Mouse (Mus musculus) cerebellum, adult (tissue): ENCODE results near the gene Dck.
"Not testable (repeated sequence)": the region's sequence is repeated elsewhere in the genome, so short reads cannot be mapped to it uniquely, and the experiment has no call there.

Source experiments
- ATAC-seq: cut with Nextera tagmentation; 2 replicates; pipeline ENCODE4 v1.9.2; 2017; ENCODE audit warnings: mild to moderate bottlenecking, moderate library complexity, mixed read lengths; ENCODE audit not compliant: insufficient number of reproducible peaks, low FRiP score, low TSS enrichment

Dck gene

GRCm38 (mm10) chr5:88764987-88765481, at the start of gene Dck:
Dck (plus strand) TSS chr5:88764996.
- ATAC-seq = peak; percentile 97

- ATAC-seq = no peak
Measured at GRCm38 (mm10) chr5:88716983-88717382, 47.8 kb upstream of the Dck start.

- ATAC-seq = peak; percentile 94
Measured at GRCm38 (mm10) chr5:88720116-88721002, 44.4 kb upstream of the Dck start, which contains the start of gene Mob1b. Mob1b (plus strand) TSS chr5:88720855.

GRCm38 (mm10) chr5:88721003-88721475, 43.8 kb upstream of the Dck start:
- ATAC-seq = peak; percentile 51; the same call in 1 of the 2 replicates

- peak; percentile 57 for ATAC-seq
Measured at GRCm38 (mm10) chr5:88721565-88722212, 43.1 kb upstream of the Dck start.

GRCm38 (mm10) chr5:88722213-88722600, 42.6 kb upstream of the Dck start:
- no peak for ATAC-seq

- no peak for ATAC-seq
Measured at GRCm38 (mm10) chr5:88724030-88724429, 40.8 kb upstream of the Dck start.

GRCm38 (mm10) chr5:88727593-88728144, 37.1 kb upstream of the Dck start:
- ATAC-seq = no peak

GRCm38 (mm10) chr5:88734786-88735185, 30.0 kb upstream of the Dck start:
- no peak for ATAC-seq

GRCm38 (mm10) chr5:88741065-88741464, 23.7 kb upstream of the Dck start:
- ATAC-seq = not testable (repeated sequence)

- no peak for ATAC-seq
Measured at GRCm38 (mm10) chr5:88747774-88748173, 17.0 kb upstream of the Dck start.

GRCm38 (mm10) chr5:88753199-88753598, 11.6 kb upstream of the Dck start:
- ATAC-seq = no peak

- no peak for ATAC-seq
Measured at GRCm38 (mm10) chr5:88762611-88763010, 2.2 kb upstream of the Dck start.

- ATAC-seq = peak; percentile 51
Measured at GRCm38 (mm10) chr5:88764430-88764986, 288 bp upstream of the Dck start.

- 0 out of 2 replicates have a peak, but pooled peaks have one; percentile 1 for ATAC-seq
Measured at GRCm38 (mm10) chr5:88765587-88765986, 791 bp downstream of the Dck start.

GRCm38 (mm10) chr5:88766121-88766520, 1.3 kb downstream of the Dck start:
- ATAC-seq = no peak

- no peak for ATAC-seq
Measured at GRCm38 (mm10) chr5:88766863-88767262, 2.1 kb downstream of the Dck start.

GRCm38 (mm10) chr5:88768201-88768600, 3.4 kb downstream of the Dck start:
- no peak for ATAC-seq

GRCm38 (mm10) chr5:88782072-88782765, 17.4 kb downstream of the Dck start:
- ATAC-seq = no peak

- ATAC-seq = no peak
Measured at GRCm38 (mm10) chr5:88785059-88785458, 20.3 kb downstream of the Dck start.
